Comparison of ENCODE assay signal across 15 mouse cellular contexts in genomic region chr1:86479099-86479825, GRCm38 (mm10). TPM values are rescaled to one million over a fixed set of nuclear protein-coding genes. Genes with fewer than 3 reads are reported as not detected.
DNase-seq lines count a peak whose midpoint lies in the region; ATAC-seq and TF ChIP-seq lines count a peak whose summit lies in the region.
"Had no signal": no experiment of that assay in that cellular context is flagged by ENCODE, and none has a peak within 500 bp of the region (broad histone marks: within the 10 kb centered on the region; RNA-seq: fewer than 3 reads in every experiment).

No protein-coding gene starts in this region.

- H3K9ac ChIP-seq in lung, embryonic 14.5 days, result no peak overlapping the region
- peak overlapping the region; percentile 56 for H3K9ac ChIP-seq in liver, embryonic 14.5 days (replicated peaks)
- H3K9ac ChIP-seq in stomach, embryonic 14.5 days (replicated peaks; ENCODE audit: low read depth, low read length), result no peak overlapping the region
- H3K9ac ChIP-seq: midbrain, embryonic 12.5 days had no signal

- WGBS in lung, embryonic 14.5 days, result 56% methylated on average over 8 of the region's 8 CpGs
- WGBS in liver, embryonic 14.5 days (ENCODE audit: insufficient replicate concordance), result 21% methylated on average over 8 of the region's 8 CpGs
- WGBS in stomach, embryonic 14.5 days, result 71% methylated on average over 8 of the region's 8 CpGs

- H3K27me3 ChIP-seq in lung, embryonic 14.5 days (ENCODE audit: insufficient read depth, low read length), result no peaks in the 10 kb centered on the region
- no peaks in the 10 kb centered on the region for H3K27me3 ChIP-seq in liver, embryonic 14.5 days (ENCODE audit: control insufficient read depth, insufficient read depth, low read length)
- H3K27me3 ChIP-seq in stomach, embryonic 14.5 days (ENCODE audit: control insufficient read depth, insufficient read depth, low read length), result no peaks in the 10 kb centered on the region
- H3K27me3 ChIP-seq: midbrain, embryonic 12.5 days had no signal

- no peaks in the 10 kb centered on the region for H3K9me3 ChIP-seq in lung, embryonic 14.5 days (ENCODE audit: low read depth, low read length)
- H3K9me3 ChIP-seq in liver, embryonic 14.5 days (ENCODE audit: control insufficient read depth, low read length), result no peaks in the 10 kb centered on the region
- H3K9me3 ChIP-seq in stomach, embryonic 14.5 days (ENCODE audit: control insufficient read depth, low read depth, low read length), result no peaks in the 10 kb centered on the region
- H3K9me3 ChIP-seq: midbrain, embryonic 12.5 days had no signal

- no peak for TF ChIP-seq CTCF in lung, embryonic 14.5 days (IDR thresholded peaks at IDR 0.05; ENCODE audit: low read depth)
- TF ChIP-seq CTCF in liver, embryonic 14.5 days (IDR thresholded peaks at IDR 0.05; ENCODE audit: low read depth), result no peak

- TF ChIP-seq EP300 in liver, embryonic 14.5 days (IDR thresholded peaks at IDR 0.05; ENCODE audit: low read depth), result peak; percentile 93

- H3K36me3 ChIP-seq in lung, embryonic 14.5 days (ENCODE audit: insufficient read depth), result no peaks in the 10 kb centered on the region
- no peaks in the 10 kb centered on the region for H3K36me3 ChIP-seq in liver, embryonic 14.5 days (replicated peaks; ENCODE audit: control insufficient read depth, insufficient read depth, low read depth)
- no peaks in the 10 kb centered on the region for H3K36me3 ChIP-seq in stomach, embryonic 14.5 days (ENCODE audit: control insufficient read depth, insufficient read depth, low read length)
- H3K36me3 ChIP-seq: midbrain, embryonic 12.5 days had no signal

- H3K4me3 ChIP-seq in lung, embryonic 14.5 days (ENCODE audit: low read depth, low read length), result no peak overlapping the region
- no peak overlapping the region for H3K4me3 ChIP-seq in liver, embryonic 14.5 days (ENCODE audit: insufficient read depth in 1 of 2, low read depth in 2 of 2, low read length in 2 of 2)
- no peak overlapping the region for H3K4me3 ChIP-seq in stomach, embryonic 14.5 days (ENCODE audit: low read depth, low read length)
- H3K4me3 ChIP-seq: midbrain, embryonic 12.5 days had no signal

- H3K4me1 ChIP-seq in lung, embryonic 14.5 days (ENCODE audit: insufficient read depth), result 0 out of 2 replicates have a peak, but pooled peaks cover 5% of the 10 kb centered on the region
- H3K4me1 ChIP-seq in liver, embryonic 14.5 days (replicated peaks; ENCODE audit: control insufficient read depth in 2 of 2, insufficient read depth in 2 of 2, low read length in 1 of 2), result peaks cover 38 to 48% of the 10 kb centered on the region in 2 experiments
- H3K4me1 ChIP-seq in stomach, embryonic 14.5 days (ENCODE audit: control insufficient read depth, insufficient read depth, low read length), result peaks cover 2% of the 10 kb centered on the region; the same call in 1 of the 2 replicates

- H3K27ac ChIP-seq in lung, embryonic 14.5 days (ENCODE audit: low read depth), result peak overlapping the region; percentile 25; the same call in 1 of the 2 replicates
- peak overlapping the region; percentile 96 for H3K27ac ChIP-seq in liver, embryonic 14.5 days
- no peak overlapping the region for H3K27ac ChIP-seq in stomach, embryonic 14.5 days (ENCODE audit: low read length)
- H3K27ac ChIP-seq: midbrain, embryonic 12.5 days had no signal

- no peak overlapping the region for H3K4me2 ChIP-seq in lung, embryonic 14.5 days
- H3K4me2 ChIP-seq in liver, embryonic 14.5 days (ENCODE audit: low read depth), result peak overlapping the region; percentile 56
- no peak overlapping the region for H3K4me2 ChIP-seq in stomach, embryonic 14.5 days (replicated peaks; ENCODE audit: low read depth, low read length)
- H3K4me2 ChIP-seq: midbrain, embryonic 12.5 days had no signal

- DNase-seq in lung, embryonic 14.5 days, result peak; percentile 47
- DNase-seq in lung, adult 18-20 months, result no peak
- peak; percentile 85 to 88 (median 88) for DNase-seq in liver, embryonic 14.5 days (ENCODE audit: low read depth in 3 of 3, low spot score in 3 of 3)
- DNase-seq in right cerebral cortex, adult 18-20 months, result no peak
- DNase-seq in right cerebral cortex, postnatal 10 days (ENCODE audit: low spot score in 2 of 2), result no peak
- no peak for DNase-seq in gastrocnemius, adult 8-10 months (ENCODE audit: low spot score in 2 of 2)
- DNase-seq: adrenal gland, postnatal 25 days; layer of hippocampus, postnatal 36 days; thymus, adult 2 months had no signal

- ATAC-seq in lung, embryonic 14.5 days (ENCODE audit: insufficient read depth), result peak; percentile 51; the same call in 1 of the 2 replicates
- ATAC-seq in common myeloid progenitor, adult 5-6 weeks (replicated peaks; ENCODE audit: low read depth, poor library complexity, severe bottlenecking), result peak; percentile 97
- peak; percentile 92 for ATAC-seq in liver, embryonic 14.5 days (ENCODE audit: insufficient read depth)
- peak; percentile 69; the same call in 1 of the 2 replicates for ATAC-seq in stomach, embryonic 14.5 days (ENCODE audit: insufficient number of reproducible peaks, insufficient read depth, low FRiP score, low read depth)

RNA-seq across cellular contexts. Expression of gene Ptma, which starts 47.3 kb away (rescaled TPM):
- polyA plus RNA-seq in lung, embryonic 14.5 days (2014; fragmentation: Nextera tagmentation; extraction: Ambion mirVana), result 3,453 and 3,547 TPM in 2 replicates
- 6,083 and 6,415 TPM in 2 replicates for total RNA-seq in common myeloid progenitor, adult 5-6 weeks (2017)
- 466 and 1,286 TPM in 2 replicates for polyA plus RNA-seq in liver, embryonic 14.5 days (2012; rRNA removed)
- 993 and 1,059 TPM in 2 replicates for polyA plus RNA-seq in liver, embryonic 14.5 days (2014; fragmentation: Nextera tagmentation; extraction: Ambion mirVana)
- polyA plus RNA-seq in stomach, embryonic 14.5 days (2014; fragmentation: Nextera tagmentation; extraction: Ambion mirVana), result 2,677 and 2,766 TPM in 2 replicates
- total RNA-seq in gastrocnemius, adult 8-10 months (2022), result 10 to 100 TPM; 50.9 to 76.9 (median 67.7) TPM

RNA-seq across cellular contexts. Expression of gene Tex44, which starts 53.1 kb away (rescaled TPM):
- not detected in 2 replicates for polyA plus RNA-seq in lung, embryonic 14.5 days (2014; fragmentation: Nextera tagmentation; extraction: Ambion mirVana)
- not detected in 2 replicates for total RNA-seq in common myeloid progenitor, adult 5-6 weeks (2017)
- polyA plus RNA-seq in liver, embryonic 14.5 days (2012; rRNA removed), result not detected in 2 replicates
- polyA plus RNA-seq in liver, embryonic 14.5 days (2014; fragmentation: Nextera tagmentation; extraction: Ambion mirVana), result not detected in 2 replicates
- polyA plus RNA-seq in stomach, embryonic 14.5 days (2014; fragmentation: Nextera tagmentation; extraction: Ambion mirVana), result not detected in 2 replicates
- total RNA-seq in gastrocnemius, adult 8-10 months (2022), result not detected
- total RNA-seq: adrenal gland, postnatal 25 days; ES-E14; gastrocnemius, adult 18-20 months; layer of hippocampus, postnatal 36 days had no signal
- polyA plus RNA-seq: midbrain, embryonic 12.5 days had no signal

RNA-seq across cellular contexts. Expression of gene Nmur1, which starts 53.2 kb away (rescaled TPM):
- not detected in 2 replicates for polyA plus RNA-seq in lung, embryonic 14.5 days (2014; fragmentation: Nextera tagmentation; extraction: Ambion mirVana)
- not detected in 2 replicates for total RNA-seq in common myeloid progenitor, adult 5-6 weeks (2017)
- not detected in 2 replicates for polyA plus RNA-seq in liver, embryonic 14.5 days (2012; rRNA removed)
- not detected in 2 replicates for polyA plus RNA-seq in liver, embryonic 14.5 days (2014; fragmentation: Nextera tagmentation; extraction: Ambion mirVana)
- polyA plus RNA-seq in stomach, embryonic 14.5 days (2014; fragmentation: Nextera tagmentation; extraction: Ambion mirVana), result not detected in 2 replicates
- not detected for total RNA-seq in gastrocnemius, adult 8-10 months (2022)
- total RNA-seq: adrenal gland, postnatal 25 days; gastrocnemius, adult 18-20 months; layer of hippocampus, postnatal 36 days had no signal
- polyA plus RNA-seq: hindbrain, embryonic 11.5 days; midbrain, embryonic 12.5 days had no signal

Comparison
In these comparisons a context has a peak if more than half of its experiments do, and no peak if none do; other contexts are left out.
1. DNase-seq: peak in lung, embryonic 14.5 days (single experiment) and liver, embryonic 14.5 days (3 of 3); none in lung, adult 18-20 months (0 of 2), right cerebral cortex, adult 18-20 months (single experiment), right cerebral cortex, postnatal 10 days (0 of 2) and gastrocnemius, adult 8-10 months (0 of 2).
2. Peak in every context shown above with its lines, with median percentiles within 50 percentile points of each other: ATAC-seq.